Mouse (Mus musculus): ENCODE measurements around the gene Spata20.

Gene Spata20

DNA sequence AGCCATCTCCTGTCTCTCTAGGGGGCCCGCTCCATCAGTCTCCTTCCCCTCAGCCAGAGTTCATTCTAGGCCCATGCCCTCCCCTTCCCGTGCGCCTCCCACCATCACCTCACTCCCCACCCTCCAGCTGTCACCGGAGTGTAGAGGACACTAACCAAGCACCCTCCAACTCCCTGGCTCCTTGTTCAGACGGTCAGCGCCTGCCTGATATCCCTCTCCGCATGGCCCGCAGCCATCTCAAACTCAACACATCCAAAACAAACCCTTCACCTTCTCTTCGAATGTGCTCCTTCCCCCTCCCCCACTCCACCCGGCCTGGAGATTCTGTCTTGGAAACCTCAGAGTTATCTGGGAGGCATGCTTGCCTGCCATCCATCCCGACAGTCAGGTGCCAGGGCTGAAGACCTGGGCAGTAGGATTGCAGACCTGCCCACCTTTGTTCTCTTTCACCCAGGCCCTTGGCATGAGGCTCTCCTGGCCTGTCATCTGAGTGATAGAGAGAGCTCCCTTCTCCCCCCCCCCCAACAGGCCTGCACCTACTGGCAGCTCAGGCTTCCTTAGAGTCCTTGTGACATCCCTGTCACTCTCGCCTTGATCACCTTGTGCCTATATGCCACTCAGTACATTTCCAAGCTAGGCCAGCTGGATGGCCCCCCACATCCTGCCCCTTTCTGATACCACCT lies 34.7 kb downstream of the Spata20 start:
- no peak for DNase-seq (ENCODE audit: low spot score in 2 of 2)

DNA sequence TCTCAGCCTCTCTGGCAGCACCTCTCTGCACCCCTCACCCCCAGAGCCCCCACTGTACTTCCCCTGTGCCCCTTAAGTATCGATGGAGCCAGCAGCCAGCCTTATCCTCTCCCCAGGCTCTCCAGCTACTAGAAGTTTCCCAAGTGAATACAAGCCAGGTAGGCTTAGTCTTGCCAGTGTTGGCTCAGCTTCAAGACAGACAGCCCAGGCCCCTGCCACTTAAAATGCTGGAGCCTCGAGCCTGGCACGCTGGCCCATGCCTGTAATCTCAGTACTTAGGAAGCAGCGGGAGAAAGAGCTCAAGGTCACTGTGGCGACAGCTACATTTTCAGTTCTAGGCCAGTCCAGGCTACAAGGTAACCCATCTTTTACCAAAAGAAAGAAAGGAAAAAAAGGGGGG lies 36.1 kb downstream of the Spata20 start:
- no peak for DNase-seq (ENCODE audit: low spot score in 2 of 2)

DNA sequence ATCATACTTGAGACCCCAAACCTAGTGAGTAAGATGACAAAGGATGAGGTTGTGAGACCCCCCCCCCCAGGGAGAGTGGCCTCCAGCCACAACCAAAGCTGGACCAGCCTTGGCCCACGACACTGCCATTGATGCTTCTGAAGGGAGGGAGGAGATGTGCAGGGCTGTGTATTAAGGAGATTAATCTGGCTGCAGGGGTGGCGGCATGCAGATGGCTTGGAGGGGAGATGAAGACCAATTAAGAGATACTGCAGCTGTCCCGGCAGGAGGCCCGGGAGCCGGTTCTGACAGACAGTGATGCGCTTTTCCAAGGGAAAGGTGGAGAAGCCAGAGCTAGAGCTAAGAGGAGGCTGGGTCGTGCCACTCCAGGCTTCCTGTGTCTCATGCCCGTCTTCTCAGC lies 36.7 kb downstream of the Spata20 start:
- no peak for DNase-seq (ENCODE audit: low spot score in 2 of 2)

DNA sequence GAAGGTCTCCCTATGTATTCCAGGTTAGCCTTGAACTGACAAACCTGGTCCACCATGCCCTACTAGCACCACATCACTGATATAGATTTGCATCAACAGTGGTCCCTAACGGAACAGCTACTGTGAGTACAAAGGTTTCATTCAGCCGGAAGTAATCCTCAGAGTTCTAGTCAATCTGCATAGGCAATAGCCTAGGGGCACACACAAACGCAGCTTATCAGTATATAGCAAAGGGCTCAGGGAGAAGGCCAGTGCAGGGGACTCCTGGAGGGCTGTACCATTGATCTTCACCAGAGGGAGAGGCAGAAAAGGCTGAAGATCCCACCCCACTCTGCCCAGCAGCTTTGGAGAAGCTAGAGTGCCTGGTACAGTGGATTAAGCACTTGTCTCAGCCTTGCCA lies 39.0 kb downstream of the Spata20 start:
- DNase-seq (ENCODE audit: low spot score in 2 of 2): no peak

DNA sequence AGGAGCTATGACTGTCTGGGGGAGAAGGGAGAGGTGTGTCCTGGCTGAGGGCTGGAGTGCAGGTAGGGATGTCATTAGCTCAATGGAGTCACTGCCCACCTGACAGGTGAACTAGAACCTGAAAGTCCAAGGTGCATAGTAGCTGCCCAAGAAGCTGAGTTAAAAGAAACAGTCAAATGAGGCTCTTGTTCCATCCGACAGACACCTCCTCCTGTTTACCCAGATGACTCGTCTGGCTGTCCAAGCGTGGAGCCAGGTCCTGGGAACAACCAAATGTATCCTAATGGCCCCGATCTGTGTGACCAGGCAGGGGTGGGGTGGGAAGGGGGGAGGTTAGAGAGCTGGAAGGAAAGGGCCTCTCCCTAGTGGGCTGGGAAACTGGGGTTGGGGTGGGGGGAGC lies 40.7 kb downstream of the Spata20 start:
- no peak for DNase-seq (ENCODE audit: low spot score in 2 of 2)

DNA sequence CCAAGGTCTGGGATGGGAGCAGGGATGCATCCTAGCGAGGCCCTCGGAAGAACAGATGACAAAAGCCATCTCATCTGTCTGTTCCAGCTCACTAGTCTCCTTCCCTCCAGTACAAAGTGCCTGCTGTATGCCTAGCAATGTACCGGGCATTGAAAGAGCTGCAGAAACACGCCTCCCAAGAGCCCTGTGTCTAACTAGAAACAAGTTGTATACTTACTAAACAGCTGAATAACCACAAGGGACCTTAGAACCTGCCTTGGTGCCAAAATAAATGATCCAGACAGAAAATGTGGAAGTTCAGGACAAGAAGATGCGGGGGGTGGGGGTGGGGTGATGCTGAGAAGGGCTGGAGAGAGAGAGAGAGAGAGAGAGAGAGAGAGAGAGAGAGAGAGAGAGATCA lies 41.1 kb downstream of the Spata20 start:
- no peak for DNase-seq (ENCODE audit: low spot score in 2 of 2)

DNA sequence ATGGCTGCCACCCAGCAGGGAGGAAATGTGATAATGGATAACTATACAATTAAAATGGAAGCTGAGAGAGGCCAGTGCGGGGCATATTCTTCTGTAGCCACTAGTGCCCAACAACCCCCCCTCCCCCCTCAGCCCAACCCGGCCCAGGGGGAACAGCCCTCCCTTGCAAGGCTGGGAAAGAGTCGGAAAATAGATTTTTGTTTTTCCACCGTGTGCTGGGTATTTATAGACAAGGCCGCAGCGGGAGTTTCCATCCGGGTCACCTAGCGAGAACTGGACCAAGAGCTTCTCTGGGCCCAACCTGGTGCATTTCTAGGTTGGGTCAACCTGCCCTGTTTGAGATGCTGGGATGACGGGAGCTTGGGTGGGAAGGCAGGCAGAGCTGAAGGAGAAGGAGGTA lies 44.2 kb downstream of the Spata20 start:
- no peak for DNase-seq (ENCODE audit: low spot score in 2 of 2)

DNA sequence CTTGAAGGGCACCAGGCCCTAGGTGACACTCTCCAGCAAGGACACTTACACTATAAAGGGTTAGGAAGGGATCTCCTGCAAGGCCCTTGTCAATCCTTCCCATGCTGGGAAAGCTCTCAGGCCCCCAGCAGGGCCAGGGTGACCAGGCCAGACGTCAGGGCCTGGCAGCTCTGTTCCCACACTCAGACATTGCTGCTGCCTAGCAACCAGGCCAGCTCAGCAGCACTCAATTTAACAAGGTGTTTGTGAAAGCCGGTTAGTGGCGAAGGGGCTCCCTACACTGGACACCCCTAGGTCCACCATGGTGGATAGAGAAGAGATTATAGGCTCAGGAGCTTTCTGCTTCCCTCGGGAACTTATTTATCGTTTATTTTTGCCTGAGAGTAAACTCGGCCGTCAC lies 44.9 kb downstream of the Spata20 start:
- DNase-seq (ENCODE audit: low spot score in 2 of 2): no peak

DNA sequence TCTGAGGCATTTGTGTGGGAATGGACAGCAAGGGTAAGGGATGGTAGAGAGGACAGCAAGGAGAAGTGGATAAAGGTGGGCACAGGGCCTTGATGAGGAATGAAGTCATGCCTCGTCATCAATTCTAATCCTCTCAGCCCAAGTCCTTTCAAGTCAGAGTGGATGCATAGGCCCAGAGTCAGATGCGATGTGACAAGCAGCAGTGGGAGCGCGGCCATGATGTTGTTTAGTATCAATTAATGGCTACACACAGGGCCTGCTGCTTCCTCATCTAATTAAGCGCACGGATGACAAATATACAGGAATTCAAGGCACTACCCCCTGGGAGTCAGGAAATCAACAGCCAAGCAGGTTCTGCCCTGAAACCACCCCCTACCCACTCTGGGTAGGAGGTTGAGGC lies 45.6 kb downstream of the Spata20 start:
- no peak for DNase-seq (ENCODE audit: low spot score in 2 of 2)

DNA sequence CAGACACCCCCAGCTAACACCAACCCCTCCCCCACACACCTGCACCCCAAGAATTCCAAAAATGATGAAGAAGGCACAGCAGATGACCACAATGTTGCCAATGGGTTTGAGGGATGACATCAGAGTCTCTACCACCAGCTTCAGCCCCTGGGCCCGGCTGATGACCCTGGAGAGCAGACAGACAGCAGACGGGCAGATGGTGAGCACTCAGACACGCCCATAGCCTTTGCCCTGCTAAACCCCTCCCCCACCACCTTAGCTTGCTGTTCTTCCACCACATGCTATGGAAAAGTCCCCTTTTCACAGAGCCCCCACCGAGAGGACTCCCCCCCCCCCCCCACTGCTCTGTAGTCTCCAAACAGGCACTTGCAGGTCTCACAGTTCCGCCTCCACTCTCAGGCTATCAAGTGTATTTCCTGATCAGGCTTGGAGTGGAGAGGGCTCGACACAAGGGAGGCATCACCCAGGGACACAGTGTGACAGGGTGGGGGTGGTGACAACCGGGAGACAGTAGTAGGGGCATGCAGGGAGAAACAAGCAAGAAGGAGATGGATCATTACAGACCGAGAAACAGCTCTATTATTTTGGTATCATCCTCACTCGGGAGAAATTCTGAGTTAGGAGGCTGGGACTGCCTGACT lies 56.8 kb downstream of the Spata20 start:
- no peak for DNase-seq (ENCODE audit: low spot score in 2 of 2)

All from frontal cortex, postnatal 36 days (tissue).